Mouse (Mus musculus) G1E (cell line): Measurements from ENCODE around the gene Rpl7l1. TPM values are rescaled to one million over a fixed set of nuclear protein-coding genes. Genes with fewer than 3 reads are reported as not detected.

ENCODE experiments used
- ATAC-seq: 2 replicates; pipeline ENCODE4 v1.8.0; 2016; ENCODE audit warnings: mild to moderate bottlenecking; ENCODE audit not compliant: insufficient number of reproducible peaks, poor library complexity, low FRiP score, severe bottlenecking; ENCODE audit errors: extremely low read depth
- DNase-seq: peaks from one replicate; pipeline ENCODE4 v3.0.0; 2012; ENCODE audit warnings: low spot score
- H3K27me3 ChIP-seq: 2 replicates; pipeline ENCODE4 v1.6.1; 2012; ENCODE audit warnings: mild to moderate bottlenecking, low read length, inconsistent platforms; ENCODE audit not compliant: insufficient read depth
- H3K36me3 ChIP-seq: replicated peaks from 2 replicates; pipeline ENCODE3; 2012; ENCODE audit warnings: mild to moderate bottlenecking, inconsistent platforms
- H3K4me1 ChIP-seq: 2 replicates; pipeline ENCODE4 v1.6.1; 2012; ENCODE audit warnings: low read depth, low read length, inconsistent platforms, mixed read lengths; ENCODE audit not compliant: insufficient read depth
- H3K4me3 ChIP-seq: 2 replicates; pipeline ENCODE4 v1.5.1; 2012; ENCODE audit warnings: low read depth, mild to moderate bottlenecking, inconsistent platforms, low read length, moderate library complexity, mixed read lengths
- H3K9me3 ChIP-seq: replicated peaks from 2 replicates; pipeline ENCODE4 v1.6.1; 2012; ENCODE audit warnings: inconsistent platforms
- CTCF ChIP-seq: IDR thresholded peaks from 2 replicates; pipeline ENCODE4 v1.5.1; 2012; ENCODE audit warnings: low read depth, low read length, inconsistent platforms, mixed read lengths
- GATA1 ChIP-seq: IDR thresholded peaks from 2 replicates; pipeline ENCODE4 v1.6.1; 2012; ENCODE audit warnings: borderline replicate concordance, low read length, inconsistent platforms, mixed read lengths
- GATA2 ChIP-seq: IDR thresholded peaks from 2 replicates; pipeline ENCODE4 v1.6.1; 2012; ENCODE audit warnings: low read depth, low read length, inconsistent platforms, borderline replicate concordance
- POLR2AphosphoS5 ChIP-seq: IDR thresholded peaks from 2 replicates; pipeline ENCODE4 v1.6.1; 2012; ENCODE audit warnings: low read depth, low read length, inconsistent platforms; ENCODE audit not compliant: insufficient replicate concordance
- TAL1 ChIP-seq: conservative IDR thresholded peaks from 2 replicates; pipeline ENCODE4 v1.6.1; 2012; ENCODE audit warnings: low read depth, low read length, inconsistent platforms, mixed read lengths
- polyA plus RNA-seq: library from polyadenylated mRNA; stranded (reverse); fragments of >175 nt; gene quantifications from 2 replicates; pipeline ENCODE4 v1.2.3, GENCODE M21; 2012
- total RNA-seq, 2 experiments: library from RNA; stranded (forward) in 1 of 2; stranded (reverse) in 1 of 2; fragments of 200-1000 nt in 1 of 2; fragments of >200 nt in 1 of 2; fragmentation: Nextera tagmentation in 1 of 2; gene quantifications; 2 replicates each; pipeline ENCODE4 v1.2.3; 2014 to 2017

Rpl7l1 gene
- total and polyA plus RNA-seq, 3 experiments: 11.3 to 181 (median 154) TPM

GRCm38 (mm10) chr17:46816306-46816705 is 33.8 kb upstream of the Rpl7l1 start:
- DNase-seq: no peak
- no peak overlapping the region for H3K4me3 ChIP-seq
- no peaks in the 10 kb centered on the region for H3K9me3 ChIP-seq
- peaks cover 42% of the 10 kb centered on the region for H3K4me1 ChIP-seq
- TF ChIP-seq GATA1 (no peak), POLR2AphosphoS5 (no peak), GATA2 (no peak), CTCF (no peak), TAL1 (no peak)
- peaks cover 92% of the 10 kb centered on the region for H3K36me3 ChIP-seq
- H3K27me3 ChIP-seq: no peaks in the 10 kb centered on the region
- no peak for ATAC-seq

- H3K4me3 ChIP-seq: no peak overlapping the region
- peaks cover 89% of the 10 kb centered on the region for H3K36me3 ChIP-seq
- peaks cover 32% of the 10 kb centered on the region for H3K4me1 ChIP-seq
- no peaks in the 10 kb centered on the region for H3K9me3 ChIP-seq
- no peaks in the 10 kb centered on the region for H3K27me3 ChIP-seq
- DNase-seq (no peak), ATAC-seq (no peak)
- TF ChIP-seq CTCF (no peak), TAL1 (no peak), POLR2AphosphoS5 (no peak), GATA1 (no peak), GATA2 (no peak)
These were observed 32.0 kb upstream of the Rpl7l1 start for GRCm38 (mm10) chr17:46814497-46814896.

DNA sequence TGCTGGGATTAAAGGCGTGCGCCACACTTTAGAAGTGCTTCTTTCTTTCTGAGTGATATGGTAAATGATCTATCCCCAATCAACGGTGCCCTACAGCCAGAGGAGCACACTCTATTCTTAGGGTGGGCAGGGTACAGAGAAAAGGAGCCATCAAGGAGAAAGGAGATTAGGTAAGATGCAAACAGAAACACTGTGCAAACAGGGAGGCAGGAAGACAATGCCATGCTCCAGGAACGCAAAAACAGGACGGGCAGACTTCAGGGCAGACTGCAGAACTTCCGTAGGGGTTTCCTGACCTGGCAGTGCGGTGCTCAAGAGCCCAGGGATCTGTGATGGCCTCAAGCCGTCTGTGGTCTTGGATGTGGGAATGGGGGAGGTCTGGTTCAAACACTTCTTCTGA is 31.2 kb upstream of the Rpl7l1 start:
- Histone ChIP-seq H3K36me3 (peaks cover 90% of the 10 kb centered on the region), H3K9me3 (no peaks in the 10 kb centered on the region), H3K27me3 (no peaks in the 10 kb centered on the region), H3K4me1 (peaks cover 26% of the 10 kb centered on the region), H3K4me3 (no peak overlapping the region)
- DNase-seq (no peak), ATAC-seq (no peak)
- TF ChIP-seq TAL1: no peak

DNA sequence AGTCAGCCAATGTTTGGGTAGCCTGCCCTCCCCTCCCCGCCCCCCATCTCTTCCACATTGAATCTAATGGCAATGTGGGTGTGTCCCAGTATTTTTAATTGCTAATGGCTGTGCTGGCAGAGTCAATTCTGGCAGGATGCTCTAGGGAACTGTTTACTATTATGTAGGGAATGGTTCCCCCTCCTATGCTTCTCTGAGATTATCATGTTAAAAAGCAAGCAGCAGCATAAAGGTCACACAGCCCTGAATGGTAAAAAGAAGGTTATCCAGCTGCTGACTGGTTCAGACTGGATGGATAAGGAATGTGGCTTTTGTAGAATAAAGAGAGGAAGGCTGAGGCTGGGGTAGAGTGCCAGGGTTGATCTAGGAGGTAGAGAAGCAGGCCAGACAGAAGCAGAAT is 30.0 kb upstream of the Rpl7l1 start:
- Histone ChIP-seq H3K4me3 (no peak overlapping the region), H3K27me3 (no peaks in the 10 kb centered on the region), H3K9me3 (no peaks in the 10 kb centered on the region), H3K4me1 (peaks cover 20% of the 10 kb centered on the region), H3K36me3 (peaks cover 90% of the 10 kb centered on the region)
- TF ChIP-seq GATA2: no peak
- TF ChIP-seq GATA1: no peak
- no peak for TF ChIP-seq TAL1
- TF ChIP-seq POLR2AphosphoS5: no peak
- TF ChIP-seq CTCF: no peak
- DNase-seq: no peak
- no peak for ATAC-seq

DNA sequence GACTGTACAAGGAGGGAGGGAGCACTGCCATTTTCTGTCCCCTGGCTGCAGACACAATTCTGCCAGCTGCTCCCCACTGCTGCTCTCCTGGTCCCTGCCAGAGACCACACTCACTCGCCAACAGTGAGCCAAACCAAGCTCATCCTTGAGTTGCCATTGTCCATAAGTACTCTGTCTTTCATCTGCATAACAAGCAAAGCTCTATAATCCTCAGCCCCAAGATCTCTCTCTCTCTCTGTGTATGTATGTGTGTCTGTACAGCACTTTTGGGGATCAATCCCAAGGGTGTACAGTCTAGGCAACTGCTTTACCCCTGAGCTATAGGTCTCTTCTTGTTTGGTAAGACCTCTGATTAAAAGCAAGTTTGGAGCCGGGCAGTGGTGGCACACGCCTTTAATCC is 28.2 kb upstream of the Rpl7l1 start:
- Histone ChIP-seq H3K36me3 (peaks cover 94% of the 10 kb centered on the region), H3K4me1 (peaks cover 7% of the 10 kb centered on the region), H3K9me3 (no peaks in the 10 kb centered on the region), H3K27me3 (no peaks in the 10 kb centered on the region), H3K4me3 (no peak overlapping the region)
- no peak for ATAC-seq
- DNase-seq: no peak
- TF ChIP-seq GATA1 (no peak), GATA2 (no peak), CTCF (no peak), POLR2AphosphoS5 (no peak)

DNA sequence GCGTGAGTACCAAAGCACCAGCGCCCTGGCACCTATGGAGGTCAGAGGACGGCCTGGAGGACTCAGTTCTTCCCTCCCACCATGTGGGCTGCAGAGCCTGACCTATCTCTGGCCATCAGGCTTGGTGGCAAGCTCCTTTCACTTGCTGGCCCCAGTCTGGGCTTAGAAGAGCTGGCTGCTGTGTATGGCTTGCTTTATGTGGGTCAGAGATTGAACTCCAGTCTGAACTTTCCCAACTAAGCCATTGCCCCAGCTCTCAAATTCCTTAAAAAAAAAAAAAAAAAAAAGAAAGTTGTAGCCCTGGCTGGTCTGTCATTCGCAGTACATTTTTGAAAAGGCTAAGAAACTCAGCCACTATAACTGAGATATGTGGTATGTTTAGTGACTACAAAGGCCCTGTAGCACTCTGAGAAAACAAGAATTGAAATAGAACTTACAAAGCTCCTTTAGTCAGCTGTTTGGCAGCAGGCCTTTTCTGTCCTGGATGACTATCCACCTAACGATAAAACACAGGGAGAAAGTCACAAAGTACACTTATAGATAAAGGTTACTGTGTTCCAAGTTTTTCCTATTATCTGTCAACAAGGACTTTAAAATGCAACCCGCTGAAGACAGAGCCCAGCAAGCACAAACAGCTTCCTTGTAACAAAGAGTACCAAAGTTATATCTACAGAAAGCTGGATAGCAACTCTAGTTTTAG is 26.8 kb upstream of the Rpl7l1 start:
- peaks cover 91% of the 10 kb centered on the region for H3K36me3 ChIP-seq
- no peaks in the 10 kb centered on the region for H3K9me3 ChIP-seq
- DNase-seq (no peak), ATAC-seq (no peak)
- H3K4me3 ChIP-seq: no peak overlapping the region
- no peaks in the 10 kb centered on the region for H3K27me3 ChIP-seq
- TF ChIP-seq CTCF (no peak), GATA1 (no peak), GATA2 (no peak)
- H3K4me1 ChIP-seq: no peaks in the 10 kb centered on the region; the same call in 1 of the 2 replicates

- TF ChIP-seq GATA2: no peak
- no peak for TF ChIP-seq CTCF
- no peak for TF ChIP-seq TAL1
- no peak for TF ChIP-seq POLR2AphosphoS5
- no peak for TF ChIP-seq GATA1
- H3K36me3 ChIP-seq: peaks cover 87% of the 10 kb centered on the region
- ATAC-seq: no peak
These were observed 25.9 kb upstream of the Rpl7l1 start for GRCm38 (mm10) chr17:46808376-46808775.

More at GRCm38 (mm10) chr17:46808376-46808775, 25.9 kb upstream of the Rpl7l1 start:
- H3K4me1 ChIP-seq: no peaks in the 10 kb centered on the region; the same call in 1 of the 2 replicates
- H3K9me3 ChIP-seq: no peaks in the 10 kb centered on the region
- no peaks in the 10 kb centered on the region for H3K27me3 ChIP-seq
- no peak for DNase-seq
- H3K4me3 ChIP-seq: no peak overlapping the region
